Mouse (Mus musculus) MEL (cell line): ENCODE measurements around the gene Synj1.

Experiments
- EP300 ChIP-seq, 2 experiments: IDR thresholded peaks; 2 replicates each; pipeline ENCODE4 v1.6.1; 2011; ENCODE audit warnings: improper control_type of control experiment in 2 of 2, low read length in 2 of 2, low read depth in 1 of 2, mild to moderate bottlenecking in 1 of 2
- NELFE ChIP-seq: IDR thresholded peaks from 2 replicates; pipeline ENCODE4 v1.6.1; 2011; ENCODE audit warnings: low read depth, low read length, improper control_type of control experiment

DNA sequence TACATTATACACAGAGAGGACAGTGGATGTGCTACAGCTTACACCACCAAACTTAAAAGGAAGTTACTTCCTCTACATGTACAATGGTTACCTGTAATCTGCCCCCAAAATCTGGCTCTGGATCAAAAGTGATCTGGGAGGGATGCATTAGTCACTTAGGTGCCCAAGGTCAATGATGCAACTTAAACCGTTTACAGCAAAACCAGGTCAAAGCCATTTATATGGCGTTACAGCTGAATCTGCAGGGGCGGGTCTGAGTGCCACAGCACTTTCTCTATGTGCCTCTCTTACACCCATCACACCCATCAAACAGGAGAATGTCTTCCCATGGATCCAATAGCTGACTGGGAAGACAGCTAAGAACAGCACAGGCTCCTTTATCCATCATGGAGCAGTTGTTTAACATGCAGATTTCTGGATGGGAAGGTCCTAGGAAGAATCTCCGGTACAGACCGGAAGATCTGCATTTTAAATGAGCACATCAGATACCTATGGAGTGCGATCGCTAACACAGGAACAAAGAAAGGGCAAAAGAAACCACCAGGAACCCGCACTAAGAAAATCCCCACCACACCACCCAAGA lies 18.1 kb upstream of the Synj1 start:
- TF ChIP-seq EP300 (IDR thresholded peaks at IDR 0.05; ENCODE audit: low read depth in 1 of 2, low read length in 2 of 2) (no peak), NELFE (no peak)
